Mouse (Mus musculus) ES-E14 (cell line): ENCODE results near the gene Brpf1. TPM values are rescaled to one million over a fixed set of nuclear protein-coding genes. Genes with fewer than 3 reads are reported as not detected.
A peak's percentile ranks its signal among the peaks of the same experiment; 100 is the strongest.
"Not testable (repeated sequence)": the region's sequence is repeated elsewhere in the genome, so short reads cannot be mapped to it uniquely, and the experiment has no call there.

Experiments used
- DNase-seq: peaks from one replicate; pipeline ENCODE4 v3.0.0-alpha.2; 2013; ENCODE audit warnings: low read depth, low spot score
- H3K27ac ChIP-seq: 2 replicates; pipeline ENCODE4 v1.5.1; 2012; ENCODE audit warnings: low read depth, mild to moderate bottlenecking, low read length, moderate library complexity, mixed read lengths; ENCODE audit not compliant: poor library complexity, insufficient read depth, severe bottlenecking
- H3K36me3 ChIP-seq: 2 replicates; pipeline ENCODE4 v1.6.1; 2012; ENCODE audit warnings: mild to moderate bottlenecking, low read length, moderate library complexity, mixed read lengths; ENCODE audit not compliant: control insufficient read depth, poor library complexity, insufficient read depth, severe bottlenecking
- H3K4me1 ChIP-seq, 2 experiments: fragments of 150-350 bp in 1 of 2; sonication (generic) in 1 of 2; 2 replicates each; pipeline ENCODE4 v1.6.1; 2012; ENCODE audit warnings: low read length in 2 of 2, mild to moderate bottlenecking in 1 of 2, mixed read lengths in 1 of 2; ENCODE audit not compliant: control insufficient read depth in 2 of 2, insufficient read depth in 2 of 2, poor library complexity in 1 of 2
- H3K4me3 ChIP-seq, 2 experiments: fragments of 150-350 bp in 1 of 2; sonication (generic) in 1 of 2; 2 replicates each; pipeline ENCODE4 v1.5.1; 2012; ENCODE audit warnings: low read length in 2 of 2, low read depth in 1 of 2, mild to moderate bottlenecking in 1 of 2, mixed read lengths in 1 of 2; ENCODE audit not compliant: insufficient read depth in 1 of 2, poor library complexity in 1 of 2, severe bottlenecking in 1 of 2
- H3K9ac ChIP-seq: 2 replicates; pipeline ENCODE4 v1.6.1; 2012; ENCODE audit warnings: low read depth, mild to moderate bottlenecking, low read length, mixed read lengths; ENCODE audit not compliant: poor library complexity, insufficient read depth, severe bottlenecking
- H3K9me3 ChIP-seq: fragments of 150-350 bp; sonication (generic); 2 replicates; pipeline ENCODE4 v1.6.1; 2012; ENCODE audit warnings: low read depth, mild to moderate bottlenecking, low read length; ENCODE audit not compliant: control insufficient read depth, insufficient read depth
- CHD2 ChIP-seq: IDR thresholded peaks from 2 replicates; pipeline ENCODE4 v1.6.1; 2014; ENCODE audit warnings: mild to moderate bottlenecking, low read depth, low read length, inconsistent platforms
- HCFC1 ChIP-seq: IDR thresholded peaks from 2 replicates; pipeline ENCODE4 v1.6.1; 2012; ENCODE audit warnings: low read length, inconsistent platforms, borderline replicate concordance; ENCODE audit not compliant: insufficient read depth
- MAFK ChIP-seq: IDR thresholded peaks from 2 replicates; pipeline ENCODE4 v1.6.1; 2014; ENCODE audit warnings: mild to moderate bottlenecking, low read depth, low read length, inconsistent platforms; ENCODE audit not compliant: insufficient read depth
- ZC3H11A ChIP-seq: IDR thresholded peaks from 2 replicates; pipeline ENCODE4 v1.6.1; 2012; ENCODE audit warnings: low read depth, mild to moderate bottlenecking, inconsistent platforms, low read length, borderline replicate concordance
- ZNF384 ChIP-seq: IDR thresholded peaks from 2 replicates; pipeline ENCODE4 v1.6.1; 2012; ENCODE audit warnings: low read depth, low read length, inconsistent platforms
- in situ Hi-C, 2 experiments: fragments of 600-800 bp; cut with MboI; formaldehyde crosslinking; loops; one replicate each; pipeline ENCODE4 v1.15.1; 2025; ENCODE audit warnings: low sequenced_read_pairs in 2 of 2, inconsistent platforms in 1 of 2; ENCODE audit not compliant: unreplicated experiment in 2 of 2
- total RNA-seq: library from RNA; depleted of rRNA; stranded (reverse); fragments of 300-350 nt; gene quantifications from 2 replicates; pipeline ENCODE4 v1.2.3, GENCODE M21; 2012

Brpf1 gene
- total RNA-seq, 1 experiment: 38.8 TPM

DNA sequence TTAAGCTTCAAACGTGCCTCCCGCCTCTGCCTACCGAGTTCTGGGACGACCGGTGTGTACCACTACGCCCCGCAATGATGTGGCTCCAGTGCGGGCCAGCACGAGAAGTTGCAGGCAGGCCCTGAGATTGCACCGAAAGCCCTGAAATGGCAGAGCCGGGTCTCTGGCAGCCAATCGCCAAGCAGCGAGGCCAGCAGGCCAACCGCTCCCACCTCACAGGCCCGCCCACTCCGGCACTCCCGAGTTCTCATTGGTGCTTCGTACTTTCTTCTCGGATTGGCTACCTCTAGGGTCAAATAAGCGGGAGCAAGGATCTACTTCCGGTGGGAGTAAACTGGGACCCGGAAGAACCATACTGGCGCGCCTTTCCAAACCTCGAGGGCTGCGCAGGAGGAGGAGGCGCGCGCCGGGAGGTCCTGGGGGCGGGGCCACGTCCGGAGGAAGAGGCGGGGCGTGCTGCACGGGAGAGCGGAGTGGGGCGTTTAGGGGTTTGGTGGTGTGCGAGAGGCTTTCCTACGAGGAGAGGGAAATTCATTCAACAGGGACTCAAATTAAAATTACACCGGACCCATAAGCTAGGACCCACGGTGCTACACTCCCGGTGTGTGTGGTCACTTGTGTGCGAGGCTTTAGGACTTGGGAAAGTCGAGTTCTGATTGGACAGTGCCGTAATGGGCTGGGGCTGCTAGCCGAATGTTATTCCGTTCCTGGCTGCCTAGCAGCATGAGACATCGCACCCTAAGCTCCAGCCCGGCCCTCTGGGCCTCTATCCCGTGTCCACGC, 19.8 kb downstream of the Brpf1 start, which contains the start of gene Ogg1:
Ogg1 (plus strand) TSS at position 440 of the 783 bp plus-strand sequence.
- peak within 1 kb of the TSS; percentile 76 to 80 for H3K4me3 ChIP-seq
- H3K27ac ChIP-seq: peak within 1 kb of the TSS; percentile 69
- H3K4me1 ChIP-seq: no peaks in the 10 kb centered on the region
- peak; percentile 96 for DNase-seq
- H3K9ac ChIP-seq: peak within 1 kb of the TSS; percentile 86
- TF ChIP-seq HCFC1: peak; percentile 69; the same call in 1 of the 2 replicates
- TF ChIP-seq ZC3H11A: no peak
- 0 out of 2 replicates have a peak, but pooled peaks have one; percentile 65 for TF ChIP-seq CHD2
- in situ Hi-C loops: no loop called here
- H3K36me3 ChIP-seq: peaks cover 25% of the 10 kb centered on the region
- H3K9me3 ChIP-seq: no peaks in the 10 kb centered on the region

DNA sequence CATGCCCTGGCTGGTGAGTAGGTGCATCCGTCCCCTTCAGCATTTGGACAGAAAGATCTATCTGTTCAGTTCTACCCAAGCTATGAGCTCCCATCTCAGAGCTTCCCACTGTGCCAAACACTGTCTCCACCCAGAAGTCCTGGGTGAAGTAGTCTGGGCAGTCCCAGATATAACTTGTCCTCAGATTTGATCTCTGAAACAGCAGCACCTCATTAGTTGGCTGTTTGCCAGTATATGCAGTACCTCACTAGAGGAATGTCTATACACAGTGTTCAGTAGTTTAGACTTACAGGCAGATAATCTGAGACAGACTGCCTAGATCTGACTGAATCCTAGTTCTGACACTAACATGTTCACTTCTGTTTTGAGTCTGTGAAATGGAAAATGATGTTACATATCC, 22.5 kb downstream of the Brpf1 start:
- no peak for TF ChIP-seq CHD2
- TF ChIP-seq HCFC1: no peak
- TF ChIP-seq ZNF384: no peak
- TF ChIP-seq MAFK: no peak
- no peak for TF ChIP-seq ZC3H11A
- in situ Hi-C loops: no loop called here
- no peak for DNase-seq
- no peak overlapping the region for H3K4me3 ChIP-seq
- no peaks in the 10 kb centered on the region for H3K9me3 ChIP-seq
- H3K36me3 ChIP-seq: peaks cover 16% of the 10 kb centered on the region
- no peaks in the 10 kb centered on the region for H3K4me1 ChIP-seq
- no peak overlapping the region for H3K9ac ChIP-seq
- H3K27ac ChIP-seq: no peak overlapping the region

DNA sequence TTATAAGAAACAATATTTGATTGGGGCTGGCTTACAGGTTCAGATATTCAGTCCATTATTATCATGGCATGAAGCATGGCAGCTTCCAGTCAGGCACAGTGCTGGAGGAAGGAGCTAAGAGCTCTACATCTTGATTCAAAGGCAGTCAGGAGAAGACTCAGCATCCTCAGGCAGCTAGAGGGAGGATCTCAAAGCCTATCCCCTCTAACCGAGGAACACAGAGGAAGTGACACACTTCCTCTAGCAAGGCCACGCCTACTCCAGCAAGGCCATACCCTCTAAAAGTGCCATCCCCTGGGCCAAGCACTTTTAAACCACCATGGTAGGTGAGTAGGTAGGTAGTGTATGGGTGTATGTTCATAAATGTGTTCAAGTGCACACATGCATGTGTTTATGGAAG, 23.6 kb downstream of the Brpf1 start:
- TF ChIP-seq HCFC1 (no peak), ZNF384 (no peak), CHD2 (no peak), ZC3H11A (no peak), MAFK (no peak)
- H3K27ac ChIP-seq: no peak overlapping the region
- no peak overlapping the region for H3K9ac ChIP-seq
- no peak for DNase-seq
- in situ Hi-C loops: no loop called here
- no peaks in the 10 kb centered on the region for H3K4me1 ChIP-seq
- no peak overlapping the region for H3K4me3 ChIP-seq
- peaks cover 19% of the 10 kb centered on the region; the same call in 1 of the 2 replicates for H3K36me3 ChIP-seq
- H3K9me3 ChIP-seq: no peaks in the 10 kb centered on the region

DNA sequence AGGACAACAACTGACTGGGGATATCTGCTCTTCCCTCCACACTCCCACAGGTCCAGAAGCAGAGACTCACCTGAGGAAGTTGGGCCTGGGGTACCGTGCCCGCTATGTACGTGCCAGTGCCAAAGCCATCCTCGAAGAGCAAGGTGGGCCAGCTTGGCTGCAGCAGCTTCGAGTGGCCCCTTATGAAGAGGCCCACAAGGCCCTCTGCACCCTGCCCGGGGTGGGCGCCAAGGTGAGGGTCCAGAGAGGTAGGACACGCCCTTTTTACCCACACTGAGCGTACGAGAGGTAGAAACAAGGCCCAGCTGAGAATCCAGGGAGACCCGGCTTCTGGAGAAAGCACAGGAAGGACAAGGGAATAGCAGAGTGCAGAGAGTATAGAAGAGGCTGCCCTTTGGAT, 24.8 kb downstream of the Brpf1 start:
- H3K27ac ChIP-seq: no peak overlapping the region
- no peak overlapping the region for H3K9ac ChIP-seq
- DNase-seq: no peak
- H3K4me3 ChIP-seq: no peak overlapping the region
- in situ Hi-C loops: no loop called here
- no peaks in the 10 kb centered on the region for H3K4me1 ChIP-seq
- peaks cover 26% of the 10 kb centered on the region; the same call in 1 of the 2 replicates for H3K36me3 ChIP-seq
- TF ChIP-seq ZNF384 (no peak), CHD2 (no peak), ZC3H11A (no peak), MAFK (no peak), HCFC1 (no peak)
- no peaks in the 10 kb centered on the region for H3K9me3 ChIP-seq

DNA sequence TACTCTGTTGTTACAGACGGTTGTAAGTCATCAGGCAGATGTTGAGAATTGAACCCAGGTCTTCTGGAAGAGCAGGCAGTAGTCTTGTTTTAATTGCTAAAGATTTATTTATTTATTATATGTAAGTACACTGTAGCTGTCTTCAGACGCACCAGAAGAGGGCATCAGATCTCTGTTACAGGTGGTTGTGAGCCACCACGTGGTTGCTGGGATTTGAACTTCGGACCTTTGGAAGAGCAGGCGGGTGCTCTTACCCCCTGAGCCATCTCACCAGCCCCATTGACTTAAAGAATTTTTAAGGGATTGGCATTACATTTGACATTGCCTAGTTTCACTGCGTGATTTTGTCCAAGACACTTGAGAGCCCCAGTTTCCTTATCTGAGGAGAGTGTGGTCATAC, 25.8 kb downstream of the Brpf1 start:
- H3K9ac ChIP-seq, H3K4me1 ChIP-seq, H3K4me3 ChIP-seq, H3K27ac ChIP-seq, H3K9me3 ChIP-seq, in situ Hi-C loops, DNase-seq: not testable (repeated sequence)
- H3K36me3 ChIP-seq: peaks cover 26% of the 10 kb centered on the region; the same call in 1 of the 2 replicates
